Mouse (Mus musculus): Measurements from ENCODE around the gene Gabpb1. TPM values are rescaled to one million over a fixed set of nuclear protein-coding genes. Genes with fewer than 3 reads are reported as not detected.

The Gabpb1 gene
- polyA plus RNA-seq, 1 experiment from 2014 or later: 77.2 TPM

- Histone ChIP-seq H3K4me3 (peak overlapping the region; percentile 94), H3K27ac (replicated peaks) (peak overlapping the region; percentile 100), H3K36me3 (peaks cover 34% of the 10 kb centered on the region), H3K4me1 (peaks cover 31% of the 10 kb centered on the region), H3K27me3 (ENCODE audit: low read depth, poor library complexity, severe bottlenecking) (no peaks in the 10 kb centered on the region), H3K9me3 (replicated peaks) (no peaks in the 10 kb centered on the region)
- WGBS: under 1% methylated on average over 75 of the region's 77 CpGs
- no peak for DNase-seq (ENCODE audit: low spot score)
These were observed 1.5 kb downstream of the Gabpb1 start for GRCm38 (mm10) chr2:126674441-126675168.

DNA sequence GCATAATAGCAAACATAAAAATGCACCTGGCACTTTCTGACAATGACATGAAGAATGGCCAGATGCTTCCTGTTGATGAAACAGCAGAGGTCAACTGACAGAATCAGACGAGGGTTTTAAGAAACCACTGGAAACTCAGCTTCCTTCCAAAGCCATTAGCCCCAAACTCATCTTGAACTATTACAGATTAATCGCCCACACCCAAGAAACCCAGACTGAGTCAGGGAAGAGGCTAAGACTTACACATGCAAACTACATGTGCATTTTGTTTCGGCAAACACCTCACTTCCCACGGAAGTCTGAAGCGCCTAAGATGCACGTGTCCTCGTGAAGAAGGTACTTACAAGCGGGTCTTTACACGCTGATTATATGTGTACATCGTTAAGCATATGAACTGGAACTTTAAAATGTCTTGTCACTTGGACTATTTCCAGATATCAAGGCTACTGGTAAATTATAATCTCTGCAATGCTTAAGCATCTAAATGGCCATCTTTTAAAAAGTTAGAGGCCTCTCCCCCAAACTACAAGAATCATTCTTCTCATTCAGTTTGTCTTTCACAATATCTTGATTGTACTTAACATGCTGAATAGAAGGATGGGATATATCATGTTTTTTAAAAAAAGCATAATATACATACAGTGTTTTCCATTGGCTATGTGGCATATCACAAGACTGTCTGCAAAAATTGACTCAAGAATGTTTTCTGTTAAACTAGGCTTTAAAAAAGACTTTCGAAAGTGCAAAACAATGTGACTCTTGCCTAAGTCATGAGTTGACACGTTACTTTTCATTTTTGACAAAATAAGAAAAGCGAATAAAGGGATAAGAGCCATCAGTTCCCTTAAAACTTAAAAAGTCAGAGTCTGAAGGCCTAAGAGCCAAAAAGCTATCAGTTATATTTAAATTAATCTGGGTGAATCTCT lies 2.6 kb downstream of the Gabpb1 start:
- WGBS: 77% methylated on average over 13 of the region's 13 CpGs
- peak overlapping the region; percentile 100 for H3K27ac ChIP-seq (replicated peaks)
- peak overlapping the region; percentile 94 for H3K4me3 ChIP-seq
- H3K27me3 ChIP-seq (ENCODE audit: low read depth, poor library complexity, severe bottlenecking): no peaks in the 10 kb centered on the region
- peaks cover 31% of the 10 kb centered on the region for H3K36me3 ChIP-seq
- peaks cover 31% of the 10 kb centered on the region for H3K4me1 ChIP-seq
- H3K9me3 ChIP-seq (replicated peaks): no peaks in the 10 kb centered on the region
- no peak for DNase-seq (ENCODE audit: low spot score)

GRCm38 (mm10) chr2:126668621-126669252 lies 7.4 kb downstream of the Gabpb1 start:
- Histone ChIP-seq H3K27me3 (ENCODE audit: low read depth, poor library complexity, severe bottlenecking) (no peaks in the 10 kb centered on the region), H3K36me3 (peaks cover 24% of the 10 kb centered on the region; the same call in 1 of the 2 replicates), H3K4me1 (peaks cover 19% of the 10 kb centered on the region), H3K4me3 (no peak overlapping the region), H3K27ac (replicated peaks) (no peak overlapping the region), H3K9me3 (replicated peaks) (no peaks in the 10 kb centered on the region)
- DNase-seq (ENCODE audit: low spot score): no peak
- WGBS: 92% methylated on average over 5 of the region's 5 CpGs

DNA sequence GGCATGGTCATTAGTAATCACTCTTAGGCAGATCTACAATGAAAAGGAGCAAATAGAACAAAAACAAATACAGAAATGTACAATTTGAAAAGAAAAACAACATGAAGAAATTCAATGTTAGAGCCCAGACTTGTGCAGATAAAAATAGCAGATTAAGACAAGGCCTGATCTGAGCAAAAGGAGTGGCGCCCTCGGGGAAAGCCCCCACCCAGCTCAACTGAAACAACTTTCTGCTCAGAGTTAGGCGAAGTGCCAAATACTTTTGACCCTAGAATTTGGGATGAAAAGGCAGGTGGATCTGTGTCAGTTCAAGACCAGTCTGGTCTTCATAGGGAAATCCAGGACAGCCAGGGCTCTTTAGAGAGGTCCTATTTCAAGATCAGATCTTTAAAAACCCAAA lies 10.2 kb downstream of the Gabpb1 start:
- H3K36me3 ChIP-seq: peaks cover 21% of the 10 kb centered on the region; the same call in 1 of the 2 replicates
- WGBS: 93% methylated on average over 3 of the region's 3 CpGs
- H3K4me3 ChIP-seq: no peak overlapping the region
- no peak overlapping the region for H3K27ac ChIP-seq (replicated peaks)
- no peaks in the 10 kb centered on the region for H3K27me3 ChIP-seq (ENCODE audit: low read depth, poor library complexity, severe bottlenecking)
- DNase-seq (ENCODE audit: low spot score): no peak
- H3K4me1 ChIP-seq: no peaks in the 10 kb centered on the region
- no peaks in the 10 kb centered on the region for H3K9me3 ChIP-seq (replicated peaks)

- H3K36me3 ChIP-seq: peaks cover 11% of the 10 kb centered on the region; the same call in 1 of the 2 replicates
- H3K4me3 ChIP-seq: no peak overlapping the region
- no peak overlapping the region for H3K27ac ChIP-seq (replicated peaks)
- no peaks in the 10 kb centered on the region for H3K4me1 ChIP-seq
- H3K27me3 ChIP-seq (ENCODE audit: low read depth, poor library complexity, severe bottlenecking): no peaks in the 10 kb centered on the region
- 71% methylated on average over 4 of the region's 4 CpGs for WGBS
- H3K9me3 ChIP-seq (replicated peaks): no peaks in the 10 kb centered on the region
- DNase-seq (ENCODE audit: low spot score): no peak
These were observed 12.7 kb downstream of the Gabpb1 start for GRCm38 (mm10) chr2:126663481-126663880.

DNA sequence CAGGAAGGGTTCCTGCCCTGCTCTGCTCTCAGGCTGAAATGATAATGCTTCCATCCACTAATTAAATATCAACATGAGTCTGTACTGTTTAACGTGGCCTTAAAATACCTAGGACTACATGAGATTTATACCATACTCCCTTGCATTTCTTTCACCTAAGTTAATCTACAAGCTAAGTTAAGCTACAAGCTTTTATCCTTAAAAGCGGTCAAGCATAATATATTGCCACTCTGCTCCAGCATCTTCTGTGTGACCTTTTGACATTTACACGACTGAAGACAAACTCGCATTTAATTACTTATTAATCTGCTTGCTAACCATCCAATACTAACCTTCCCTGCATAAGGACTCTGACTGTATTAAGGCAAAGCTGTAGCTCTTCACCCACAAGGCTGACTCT lies 23.2 kb downstream of the Gabpb1 start:
- Histone ChIP-seq H3K4me3 (no peak overlapping the region), H3K9me3 (replicated peaks) (no peaks in the 10 kb centered on the region), H3K27ac (replicated peaks) (no peak overlapping the region), H3K36me3 (peaks cover 87% of the 10 kb centered on the region), H3K4me1 (no peaks in the 10 kb centered on the region), H3K27me3 (ENCODE audit: low read depth, poor library complexity, severe bottlenecking) (no peaks in the 10 kb centered on the region)
- no peak for DNase-seq (ENCODE audit: low spot score)
- WGBS: 87% methylated on average over 4 of the region's 4 CpGs

GRCm38 (mm10) chr2:126647762-126648161 lies 28.4 kb downstream of the Gabpb1 start:
- Histone ChIP-seq H3K4me1 (no peaks in the 10 kb centered on the region), H3K36me3 (peaks cover 97% of the 10 kb centered on the region), H3K27me3 (ENCODE audit: low read depth, poor library complexity, severe bottlenecking) (no peaks in the 10 kb centered on the region), H3K27ac (replicated peaks) (no peak overlapping the region), H3K9me3 (replicated peaks) (no peaks in the 10 kb centered on the region), H3K4me3 (no peak overlapping the region)
- DNase-seq (ENCODE audit: low spot score): no peak
- WGBS: 96% methylated on average over 3 of the region's 3 CpGs

- 97% methylated on average over 5 of the region's 5 CpGs for WGBS
- Histone ChIP-seq H3K27me3 (ENCODE audit: low read depth, poor library complexity, severe bottlenecking) (no peaks in the 10 kb centered on the region), H3K9me3 (replicated peaks) (no peaks in the 10 kb centered on the region), H3K27ac (replicated peaks) (no peak overlapping the region), H3K36me3 (peaks cover 97% of the 10 kb centered on the region), H3K4me3 (no peak overlapping the region), H3K4me1 (no peaks in the 10 kb centered on the region)
- no peak for DNase-seq (ENCODE audit: low spot score)
These were observed 29.7 kb downstream of the Gabpb1 start for GRCm38 (mm10) chr2:126646461-126646860.

DNA sequence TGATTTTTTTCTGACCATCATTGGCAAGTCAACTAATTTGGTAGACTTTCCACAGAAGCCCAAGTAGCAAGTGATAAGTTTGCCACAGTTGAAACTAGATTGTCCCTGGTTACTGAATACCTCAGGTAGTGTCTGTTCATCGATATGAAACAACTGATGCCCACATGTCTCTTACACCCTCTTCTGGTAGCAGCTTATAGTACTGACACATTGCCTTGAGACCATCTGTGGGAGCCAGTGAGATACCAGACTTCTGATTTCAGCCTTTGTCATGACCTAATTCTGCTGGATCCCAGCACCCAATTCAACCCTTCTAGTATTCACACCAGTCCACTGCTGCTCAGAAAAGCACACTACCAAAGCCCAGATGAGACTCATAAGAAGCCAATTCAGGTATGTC lies 31.4 kb downstream of the Gabpb1 start:
- 95% methylated on average over 1 of the region's 1 CpGs for WGBS

DNA sequence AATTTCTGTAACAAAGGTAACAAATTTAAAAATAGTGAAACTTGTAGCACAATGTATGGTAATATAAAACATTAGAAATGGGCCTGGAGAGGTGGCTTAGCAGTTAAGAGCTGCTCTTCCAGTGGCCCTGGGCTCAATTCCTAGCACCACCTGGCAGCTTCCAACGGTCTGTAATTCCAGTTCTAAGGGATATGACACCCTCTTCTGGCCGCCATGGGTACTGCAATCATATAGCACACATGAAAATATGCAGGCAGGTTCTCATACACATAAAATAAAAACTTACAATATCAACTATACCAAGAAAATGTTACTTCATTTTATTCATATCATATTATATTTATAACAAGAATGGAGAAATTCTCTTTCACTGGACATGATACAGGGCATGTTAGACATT lies 35.8 kb downstream of the Gabpb1 start:
- WGBS: 87% methylated on average over 2 of the region's 2 CpGs
- peaks cover 9% of the 10 kb centered on the region; the same call in 1 of the 2 replicates for H3K9me3 ChIP-seq (replicated peaks)
- no peaks in the 10 kb centered on the region for H3K4me1 ChIP-seq
- no peak overlapping the region for H3K4me3 ChIP-seq
- no peak for DNase-seq (ENCODE audit: low spot score)
- no peaks in the 10 kb centered on the region for H3K27me3 ChIP-seq (ENCODE audit: low read depth, poor library complexity, severe bottlenecking)
- peaks cover 85% of the 10 kb centered on the region for H3K36me3 ChIP-seq
- H3K27ac ChIP-seq (replicated peaks): no peak overlapping the region

More for the DNA sequence above, 31.4 kb downstream of the Gabpb1 start:
- Histone ChIP-seq H3K4me3 (no peak overlapping the region), H3K36me3 (peaks cover 98% of the 10 kb centered on the region), H3K27ac (replicated peaks) (no peak overlapping the region), H3K27me3 (ENCODE audit: low read depth, poor library complexity, severe bottlenecking) (no peaks in the 10 kb centered on the region), H3K4me1 (no peaks in the 10 kb centered on the region), H3K9me3 (replicated peaks) (peaks cover 9% of the 10 kb centered on the region; the same call in 1 of the 2 replicates)
- no peak for DNase-seq (ENCODE audit: low spot score)

GRCm38 (mm10) chr2:126635939-126636823 lies 40.0 kb downstream of the Gabpb1 start:
- no peaks in the 10 kb centered on the region for H3K4me1 ChIP-seq
- WGBS: 90% methylated on average over 12 of the region's 12 CpGs
- no peak overlapping the region for H3K4me3 ChIP-seq
- peaks cover 9% of the 10 kb centered on the region; the same call in 1 of the 2 replicates for H3K9me3 ChIP-seq (replicated peaks)
- no peak overlapping the region for H3K27ac ChIP-seq (replicated peaks)
- no peak for DNase-seq (ENCODE audit: low spot score)
- no peaks in the 10 kb centered on the region for H3K27me3 ChIP-seq (ENCODE audit: low read depth, poor library complexity, severe bottlenecking)
- H3K36me3 ChIP-seq: peaks cover 81% of the 10 kb centered on the region

DNA sequence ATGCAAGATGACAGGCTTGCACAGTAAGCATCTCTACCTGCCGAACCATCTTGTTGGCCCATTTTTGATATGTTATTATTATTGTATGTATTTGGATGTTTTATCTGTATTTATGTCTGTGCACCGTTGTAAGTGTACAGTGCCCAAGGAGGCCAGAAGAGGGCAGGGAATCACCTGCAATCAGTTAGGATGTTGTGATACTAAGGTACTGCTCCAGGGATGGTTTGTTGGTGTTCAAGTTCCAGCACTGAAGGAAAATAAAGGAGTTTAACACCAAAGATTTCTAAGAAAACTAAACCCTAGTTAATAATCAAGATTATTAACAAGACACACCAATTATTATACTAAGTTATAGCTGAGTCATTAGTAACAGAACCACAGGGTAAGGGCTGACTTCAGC lies 43.0 kb downstream of the Gabpb1 start:
- H3K4me1 ChIP-seq: no peaks in the 10 kb centered on the region
- 99% methylated on average over 2 of the region's 2 CpGs for WGBS
- DNase-seq (ENCODE audit: low spot score): no peak
- H3K36me3 ChIP-seq: peaks cover 81% of the 10 kb centered on the region
- H3K9me3 ChIP-seq (replicated peaks): no peaks in the 10 kb centered on the region
- H3K27ac ChIP-seq (replicated peaks): no peak overlapping the region
- H3K4me3 ChIP-seq: no peak overlapping the region
- no peaks in the 10 kb centered on the region for H3K27me3 ChIP-seq (ENCODE audit: low read depth, poor library complexity, severe bottlenecking)

Measured in midbrain, embryonic 10.5 days (tissue).